Mouse (Mus musculus): ENCODE results near the gene Pon1. TPM values are rescaled to one million over a fixed set of nuclear protein-coding genes. Genes with fewer than 3 reads are reported as not detected.
A peak's percentile ranks its signal among the peaks of the same experiment; 100 is the strongest.

Gene Pon1
- polyA plus RNA-seq, 1 experiment from 2014 or later, result 40.6 TPM

DNA sequence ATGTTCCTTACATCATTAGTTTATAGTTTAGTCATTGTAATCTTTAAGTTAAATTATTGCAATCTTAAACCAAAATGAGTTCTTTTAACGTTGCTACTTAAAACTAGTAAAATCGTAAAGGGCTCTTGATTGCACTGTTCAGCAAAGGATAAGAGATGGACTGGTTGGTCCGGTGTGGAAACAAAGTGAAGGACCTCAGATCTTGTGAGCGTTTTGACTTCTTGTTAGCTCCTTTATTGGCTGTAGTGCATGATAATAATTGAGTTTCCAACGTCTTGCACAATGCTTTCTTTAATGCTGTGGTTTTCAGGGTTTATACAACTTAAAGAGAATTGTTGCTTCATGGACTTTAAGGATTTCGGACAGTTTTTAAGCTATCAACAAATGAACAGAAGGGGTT, 31.7 kb downstream of the Pon1 start:
- Histone ChIP-seq H3K36me3 (ENCODE audit: insufficient read depth, low read length) (no peaks in the 10 kb centered on the region), H3K9ac (replicated peaks; ENCODE audit: low read depth) (no peak overlapping the region), H3K4me1 (ENCODE audit: insufficient read depth, low read depth, low read length) (peaks cover 7% of the 10 kb centered on the region), H3K4me3 (ENCODE audit: low read depth, low read length) (no peak overlapping the region), H3K9me3 (ENCODE audit: low read length) (no peaks in the 10 kb centered on the region), H3K4me2 (replicated peaks; ENCODE audit: low read depth, low read length) (no peak overlapping the region), H3K27ac (ENCODE audit: low read length) (no peak overlapping the region), H3K27me3 (replicated peaks; ENCODE audit: insufficient read depth, low read length) (no peaks in the 10 kb centered on the region)
- peak; percentile 64 for ATAC-seq
- peak; percentile 54 for DNase-seq (ENCODE audit: low spot score)
- 51% methylated on average over 6 of the region's 6 CpGs for WGBS
- peak; percentile 20; the same call in 1 of the 2 replicates for TF ChIP-seq EP300 (IDR thresholded peaks at IDR 0.05)
- no peak for TF ChIP-seq CTCF (IDR thresholded peaks at IDR 0.05)

DNA sequence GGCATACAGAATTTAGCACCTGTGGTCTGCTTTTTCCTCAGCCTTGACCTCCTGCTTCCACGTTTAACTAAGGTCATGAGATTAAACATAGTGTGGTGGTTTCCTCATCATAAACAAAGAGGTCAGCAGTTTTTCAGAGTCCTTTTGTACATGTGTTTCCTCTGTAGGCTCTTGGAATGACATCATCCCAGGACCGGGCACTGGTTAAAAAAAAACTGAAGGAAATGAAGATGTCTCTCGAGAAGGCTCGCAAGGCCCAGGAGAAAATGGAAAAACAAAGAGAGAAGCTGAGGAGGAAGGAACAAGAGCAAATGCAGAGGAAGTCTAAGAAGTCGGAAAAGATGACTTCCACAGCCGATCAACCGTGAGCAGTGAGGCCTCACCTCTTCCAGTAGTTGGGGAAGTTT, 34.4 kb downstream of the Pon1 start:
- Histone ChIP-seq H3K4me3 (ENCODE audit: low read depth, low read length) (no peak overlapping the region), H3K36me3 (ENCODE audit: insufficient read depth, low read length) (no peaks in the 10 kb centered on the region), H3K4me2 (replicated peaks; ENCODE audit: low read depth, low read length) (no peak overlapping the region), H3K27me3 (replicated peaks; ENCODE audit: insufficient read depth, low read length) (no peaks in the 10 kb centered on the region), H3K4me1 (ENCODE audit: insufficient read depth, low read depth, low read length) (no peaks in the 10 kb centered on the region), H3K9ac (replicated peaks; ENCODE audit: low read depth) (no peak overlapping the region), H3K27ac (ENCODE audit: low read length) (0 out of 2 replicates have a peak overlapping the region, but pooled peaks have one; percentile 32), H3K9me3 (ENCODE audit: low read length) (no peaks in the 10 kb centered on the region)
- ATAC-seq, result peak; percentile 59
- 51% methylated on average over 7 of the region's 7 CpGs for WGBS
- TF ChIP-seq CTCF (IDR thresholded peaks at IDR 0.05), result no peak
- TF ChIP-seq EP300 (IDR thresholded peaks at IDR 0.05), result peak; percentile 44
- DNase-seq (ENCODE audit: low spot score), result peak; percentile 48

DNA sequence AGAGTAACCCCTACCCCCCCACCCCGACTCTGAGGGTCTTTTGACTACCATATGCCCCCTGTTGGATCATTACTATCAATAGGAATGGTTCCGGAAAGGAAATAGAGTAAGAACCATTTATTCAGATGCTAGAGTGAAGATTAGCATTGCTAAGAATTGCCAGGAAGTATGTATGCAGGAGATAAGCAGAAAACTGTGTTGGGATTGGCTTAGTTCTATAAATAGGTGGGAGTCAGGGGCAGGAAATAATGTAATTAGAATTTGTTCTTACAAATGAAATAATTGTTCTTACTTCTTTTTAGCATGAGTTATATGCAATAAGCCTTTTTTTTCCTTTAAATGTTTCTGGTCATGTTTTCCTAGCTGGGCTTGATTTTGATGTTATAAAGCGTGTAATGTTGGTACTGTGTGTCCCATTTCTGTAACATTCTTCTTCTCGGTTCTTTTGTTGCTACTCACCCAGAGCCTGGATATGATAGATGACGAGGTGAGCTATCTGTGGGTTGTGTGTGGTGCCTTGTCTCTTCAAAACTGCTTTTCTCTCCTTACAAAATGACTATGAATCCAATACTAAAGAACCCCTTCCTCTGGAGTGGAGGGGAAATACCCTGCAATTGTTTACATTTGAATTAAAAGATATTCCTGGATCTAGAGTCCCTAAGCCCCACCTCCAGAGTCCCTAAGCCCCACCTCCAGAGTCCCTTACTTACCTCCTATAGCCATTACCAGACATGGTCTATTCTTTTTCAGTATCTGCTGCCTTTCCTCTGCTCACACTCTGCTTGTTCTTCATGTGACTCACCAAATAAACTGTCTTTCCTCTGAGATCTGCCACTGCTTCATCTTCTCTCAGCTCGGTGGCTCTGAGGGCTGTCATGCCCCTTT, 37.0 kb downstream of the Pon1 start:
- TF ChIP-seq EP300 (IDR thresholded peaks at IDR 0.05) (peak; percentile 88), CTCF (IDR thresholded peaks at IDR 0.05) (no peak)
- peak; percentile 43 for DNase-seq (ENCODE audit: low spot score)
- Histone ChIP-seq H3K4me1 (ENCODE audit: insufficient read depth, low read depth, low read length) (peaks cover 2% of the 10 kb centered on the region; the same call in 1 of the 2 replicates), H3K9ac (replicated peaks; ENCODE audit: low read depth) (no peak overlapping the region), H3K36me3 (ENCODE audit: insufficient read depth, low read length) (no peaks in the 10 kb centered on the region), H3K4me3 (ENCODE audit: low read depth, low read length) (no peak overlapping the region), H3K27ac (ENCODE audit: low read length) (peak overlapping the region; percentile 21; the same call in 1 of the 2 replicates), H3K9me3 (ENCODE audit: low read length) (no peaks in the 10 kb centered on the region), H3K27me3 (replicated peaks; ENCODE audit: insufficient read depth, low read length) (no peaks in the 10 kb centered on the region), H3K4me2 (replicated peaks; ENCODE audit: low read depth, low read length) (no peak overlapping the region)
- peak; percentile 59 for ATAC-seq
- 67% methylated on average over 6 of the region's 6 CpGs for WGBS

DNA sequence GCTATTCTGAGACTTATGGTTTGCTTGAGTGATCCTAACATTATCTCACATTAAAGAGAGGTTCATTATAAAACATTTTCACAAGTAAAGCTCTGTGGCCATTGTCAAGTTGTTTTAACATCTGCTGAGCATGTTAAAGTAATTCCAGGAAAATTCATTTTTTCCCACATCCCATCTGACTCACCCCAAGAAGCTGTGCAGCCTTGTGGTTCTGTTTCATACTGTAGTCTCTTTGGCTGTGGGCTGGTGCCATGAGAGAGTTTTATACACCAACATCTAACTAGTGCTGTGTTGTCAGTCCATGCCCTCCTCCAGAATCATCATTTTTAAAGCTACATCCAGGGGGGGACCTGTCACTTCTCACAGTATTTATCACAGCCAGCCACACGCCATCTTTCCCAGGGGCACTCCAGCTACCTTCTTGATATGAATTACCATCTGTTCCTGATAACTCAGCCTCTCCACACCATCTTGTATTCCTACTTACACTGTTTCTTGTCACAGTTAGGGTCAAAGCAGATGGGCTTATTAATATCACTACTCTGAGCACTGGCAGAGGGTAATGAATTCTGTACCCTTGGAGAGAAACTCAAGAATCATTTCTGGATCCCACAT, 38.3 kb downstream of the Pon1 start:
- Histone ChIP-seq H3K36me3 (ENCODE audit: insufficient read depth, low read length) (no peaks in the 10 kb centered on the region), H3K4me3 (ENCODE audit: low read depth, low read length) (no peak overlapping the region), H3K9me3 (ENCODE audit: low read length) (no peaks in the 10 kb centered on the region), H3K9ac (replicated peaks; ENCODE audit: low read depth) (no peak overlapping the region), H3K27ac (ENCODE audit: low read length) (no peak overlapping the region), H3K4me2 (replicated peaks; ENCODE audit: low read depth, low read length) (no peak overlapping the region), H3K27me3 (replicated peaks; ENCODE audit: insufficient read depth, low read length) (no peaks in the 10 kb centered on the region), H3K4me1 (ENCODE audit: insufficient read depth, low read depth, low read length) (peaks cover 2% of the 10 kb centered on the region; the same call in 1 of the 2 replicates)
- no peak for DNase-seq (ENCODE audit: low spot score)
- TF ChIP-seq EP300 (IDR thresholded peaks at IDR 0.05) (no peak), CTCF (IDR thresholded peaks at IDR 0.05) (no peak)
- WGBS, result 91% methylated on average over 1 of the region's 1 CpGs
- no peak for ATAC-seq

DNA sequence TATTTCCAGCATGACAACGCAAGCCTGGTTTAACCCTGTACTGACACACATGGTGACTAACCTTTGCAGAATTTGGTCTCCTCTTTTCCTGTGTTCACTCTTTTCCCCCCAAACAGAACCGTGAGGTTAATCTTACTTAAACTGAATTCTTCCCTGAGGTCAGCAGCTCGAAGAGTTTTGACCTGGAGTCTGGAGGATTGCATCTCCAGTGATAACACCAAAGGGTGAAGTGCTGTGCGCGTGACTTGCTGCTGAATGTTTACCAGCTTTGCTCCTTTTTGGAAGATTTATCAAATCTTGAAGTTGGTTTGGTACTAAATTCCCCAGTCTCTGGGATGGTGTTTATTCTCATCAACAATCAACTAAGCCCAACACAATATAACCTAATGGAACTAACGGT, 39.0 kb downstream of the Pon1 start:
- DNase-seq (ENCODE audit: low spot score) (no peak), ATAC-seq (no peak)
- WGBS, result 81% methylated on average over 6 of the region's 6 CpGs
- no peaks in the 10 kb centered on the region for H3K27me3 ChIP-seq (replicated peaks; ENCODE audit: insufficient read depth, low read length)
- no peak for TF ChIP-seq CTCF (IDR thresholded peaks at IDR 0.05)
- H3K4me1 ChIP-seq (ENCODE audit: insufficient read depth, low read depth, low read length), result peaks cover 2% of the 10 kb centered on the region; the same call in 1 of the 2 replicates
- no peak overlapping the region for H3K27ac ChIP-seq (ENCODE audit: low read length)
- H3K4me3 ChIP-seq (ENCODE audit: low read depth, low read length), result no peak overlapping the region
- no peaks in the 10 kb centered on the region for H3K36me3 ChIP-seq (ENCODE audit: insufficient read depth, low read length)
- no peaks in the 10 kb centered on the region for H3K9me3 ChIP-seq (ENCODE audit: low read length)
- no peak overlapping the region for H3K9ac ChIP-seq (replicated peaks; ENCODE audit: low read depth)
- no peak overlapping the region for H3K4me2 ChIP-seq (replicated peaks; ENCODE audit: low read depth, low read length)

DNA sequence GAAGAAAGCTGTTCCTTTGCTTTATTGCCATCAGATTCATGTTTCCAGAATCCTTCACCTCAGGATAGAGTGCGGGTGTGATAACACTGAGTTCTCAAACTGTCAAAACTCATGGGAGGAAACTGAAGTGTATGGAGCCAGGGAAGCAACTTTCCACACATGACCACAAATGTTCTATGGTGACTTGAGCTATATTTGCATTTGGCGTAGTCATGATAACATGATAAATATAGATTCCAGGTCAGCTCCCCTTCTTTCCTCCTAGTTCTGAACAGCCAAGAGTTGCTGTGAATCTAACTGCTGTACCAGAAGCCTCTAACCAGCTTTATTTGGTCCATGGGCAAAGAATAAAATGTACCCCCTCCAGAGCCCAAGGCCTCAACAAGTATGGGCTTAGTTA, 41.6 kb downstream of the Pon1 start:
- no peaks in the 10 kb centered on the region for H3K9me3 ChIP-seq (ENCODE audit: low read length)
- no peak overlapping the region for H3K27ac ChIP-seq (ENCODE audit: low read length)
- H3K4me1 ChIP-seq (ENCODE audit: insufficient read depth, low read depth, low read length), result peaks cover 2% of the 10 kb centered on the region; the same call in 1 of the 2 replicates
- TF ChIP-seq EP300 (IDR thresholded peaks at IDR 0.05), result no peak
- TF ChIP-seq CTCF (IDR thresholded peaks at IDR 0.05), result no peak
- no peak overlapping the region for H3K4me3 ChIP-seq (ENCODE audit: low read depth, low read length)
- no peaks in the 10 kb centered on the region for H3K27me3 ChIP-seq (replicated peaks; ENCODE audit: insufficient read depth, low read length)
- ATAC-seq (no peak), DNase-seq (ENCODE audit: low spot score) (peak; percentile 42)
- H3K36me3 ChIP-seq (ENCODE audit: insufficient read depth, low read length), result no peaks in the 10 kb centered on the region
- 73% methylated on average over 2 of the region's 2 CpGs for WGBS
- H3K4me2 ChIP-seq (replicated peaks; ENCODE audit: low read depth, low read length), result no peak overlapping the region
- no peak overlapping the region for H3K9ac ChIP-seq (replicated peaks; ENCODE audit: low read depth)

Data from lung, postnatal 0 days (tissue).